Mouse (Mus musculus) forebrain, embryonic 12.5 days (tissue): Measurements from ENCODE around the gene Stx12. TPM values are rescaled to one million over a fixed set of nuclear protein-coding genes. Genes with fewer than 3 reads are reported as not detected.

ENCODE experiments used
- ATAC-seq: fragments of 200-750 bp; cut with Nextera tagmentation; 2 replicates; pipeline ENCODE4 v1.8.0; 2017; ENCODE audit warnings: moderate TSS enrichment; ENCODE audit not compliant: low FRiP score
- H3K27ac ChIP-seq: fragments of 300-500 bp; sonication (generic); 2 replicates; pipeline ENCODE4 v1.5.1; 2016; ENCODE audit warnings: mild to moderate bottlenecking
- H3K27me3 ChIP-seq: fragments of 300-500 bp; sonication (generic); 2 replicates; pipeline ENCODE4 v1.6.1; 2016; ENCODE audit warnings: mild to moderate bottlenecking
- H3K36me3 ChIP-seq: fragments of 300-500 bp; sonication (generic); replicated peaks from 2 replicates; pipeline ENCODE4 v1.6.1; 2016; ENCODE audit warnings: mild to moderate bottlenecking
- H3K4me1 ChIP-seq: fragments of 300-500 bp; sonication (generic); 2 replicates; pipeline ENCODE4 v1.6.1; 2016
- H3K4me2 ChIP-seq: fragments of 300-500 bp; sonication (generic); 2 replicates; pipeline ENCODE4 v1.6.1; 2016; ENCODE audit warnings: mild to moderate bottlenecking, moderate library complexity
- H3K4me3 ChIP-seq: fragments of 300-500 bp; sonication (generic); replicated peaks from 2 replicates; pipeline ENCODE4 v1.5.1; 2016; ENCODE audit warnings: mild to moderate bottlenecking
- H3K9ac ChIP-seq: fragments of 300-500 bp; sonication (generic); 2 replicates; pipeline ENCODE4 v1.6.1; 2016; ENCODE audit warnings: mild to moderate bottlenecking
- H3K9me3 ChIP-seq: fragments of 300-500 bp; sonication (generic); 2 replicates; pipeline ENCODE4 v1.6.1; 2016
- WGBS: fragments of 180-500 bp; shearing (Covaris S2); methylation state at CpG from one replicate; pipeline ENCODE4 v1.1.7; 2016; 5-methylcytosine and 5-hydroxymethylcytosine counted together
- polyA plus RNA-seq: library from polyadenylated mRNA; unstranded; fragments of >200 nt; fragmentation: Nextera tagmentation; extraction: Ambion mirVana; gene quantifications from 2 replicates; pipeline ENCODE4 v1.2.1, GENCODE M21; 2016

The Stx12 gene
- polyA plus RNA-seq, 1 experiment from 2014 or later = 94.7 TPM

- Histone ChIP-seq H3K9ac (no peak overlapping the region), H3K27me3 (no peaks in the 10 kb centered on the region), H3K4me1 (no peaks in the 10 kb centered on the region), H3K36me3 (no peaks in the 10 kb centered on the region), H3K4me3 (no peak overlapping the region), H3K27ac (no peak overlapping the region), H3K4me2 (no peak overlapping the region), H3K9me3 (no peaks in the 10 kb centered on the region)
- 88% methylated on average over 5 of the region's 5 CpGs for WGBS
- ATAC-seq = no peak
Observed at GRCm38 (mm10) chr4:132805146-132805545, 79.2 kb downstream of the Stx12 start.

GRCm38 (mm10) chr4:132804331-132804730 lies 80.0 kb downstream of the Stx12 start:
- no peak for ATAC-seq
- Histone ChIP-seq H3K27ac (no peak overlapping the region), H3K4me2 (no peak overlapping the region), H3K36me3 (no peaks in the 10 kb centered on the region), H3K27me3 (no peaks in the 10 kb centered on the region), H3K4me3 (no peak overlapping the region), H3K4me1 (no peaks in the 10 kb centered on the region), H3K9me3 (no peaks in the 10 kb centered on the region), H3K9ac (no peak overlapping the region)
- WGBS = 96% methylated on average over 6 of the region's 6 CpGs

DNA sequence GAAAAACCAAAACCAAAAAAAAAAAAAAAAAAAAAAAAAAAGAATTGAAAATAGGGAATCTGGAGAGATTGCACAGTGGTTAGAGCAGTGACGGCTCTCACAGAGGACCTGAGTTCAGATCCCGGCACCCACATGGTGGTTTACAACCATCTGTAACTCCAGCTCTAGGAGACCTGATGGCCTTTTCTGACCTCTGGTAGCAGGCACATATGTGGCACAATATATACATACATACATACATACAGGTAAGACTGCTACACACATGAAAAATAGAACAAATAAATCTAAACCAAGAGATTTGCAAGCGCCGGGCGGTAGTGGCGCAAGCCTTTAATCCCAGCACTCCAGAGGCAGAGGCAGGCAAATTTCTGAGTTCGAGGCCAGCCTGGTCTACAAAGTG lies 80.4 kb downstream of the Stx12 start:
- Histone ChIP-seq H3K4me2 (no peak overlapping the region), H3K27ac (no peak overlapping the region), H3K27me3 (no peaks in the 10 kb centered on the region), H3K36me3 (no peaks in the 10 kb centered on the region), H3K9ac (no peak overlapping the region), H3K4me3 (no peak overlapping the region), H3K4me1 (no peaks in the 10 kb centered on the region), H3K9me3 (no peaks in the 10 kb centered on the region)
- ATAC-seq = no peak
- 96% methylated on average over 7 of the region's 7 CpGs for WGBS

Other genes starting within 250 kb of the Stx12 start
- 25.5 and 28.4 TPM in 2 replicates for gene Eya3, start 245.5 kb downstream of the Stx12 start, polyA plus RNA-seq
- gene Xkr8, start 152.0 kb downstream of the Stx12 start, polyA plus RNA-seq = 4.0 and 5.4 TPM in 2 replicates
- gene Smpdl3b, start 127.3 kb downstream of the Stx12 start, polyA plus RNA-seq = 3.2 and 4.1 TPM in 2 replicates
- gene Rpa2, start 116.2 kb downstream of the Stx12 start, polyA plus RNA-seq = 136 and 143 TPM in 2 replicates
- gene Themis2, start 88.1 kb downstream of the Stx12 start, polyA plus RNA-seq = 0.29 and 0.67 TPM in 2 replicates
- gene Ppp1r8, start 41.3 kb downstream of the Stx12 start, polyA plus RNA-seq = 73.7 and 74.7 TPM in 2 replicates
- gene Fam76a, start 38.0 kb upstream of the Stx12 start, polyA plus RNA-seq = 30.3 and 31.3 TPM in 2 replicates
- 0.12 and 0.20 TPM in 2 replicates for gene Fgr, start 89.6 kb upstream of the Stx12 start, polyA plus RNA-seq
- gene Ahdc1, start 126.8 kb upstream of the Stx12 start, polyA plus RNA-seq = 7.2 and 8.1 TPM in 2 replicates
- 36.4 and 42.5 TPM in 2 replicates for gene Wasf2, start 246.0 kb upstream of the Stx12 start, polyA plus RNA-seq